Mouse (Mus musculus): ENCODE data around the gene Ndst2. TPM values are rescaled to one million over a fixed set of nuclear protein-coding genes. Genes with fewer than 3 reads are reported as not detected.

The Ndst2 gene
- polyA plus RNA-seq, 1 experiment from 2014 or later, result 28.3 TPM

GRCm38 (mm10) chr14:20691772-20692171 is 42.6 kb downstream of the Ndst2 start:
- no peak for DNase-seq (ENCODE audit: low spot score)
- Histone ChIP-seq H3K4me1 (replicated peaks) (peaks cover 21% of the 10 kb centered on the region), H3K9me3 (no peaks in the 10 kb centered on the region), H3K27me3 (ENCODE audit: insufficient read depth, poor library complexity, severe bottlenecking) (no peaks in the 10 kb centered on the region), H3K27ac (no peak overlapping the region), H3K36me3 (peaks cover 78% of the 10 kb centered on the region), H3K4me3 (no peak overlapping the region)
- 92% methylated on average over 6 of the region's 6 CpGs for WGBS

GRCm38 (mm10) chr14:20689009-20689408 is 45.4 kb downstream of the Ndst2 start:
- H3K36me3 ChIP-seq, result peaks cover 100% of the 10 kb centered on the region
- H3K27me3 ChIP-seq (ENCODE audit: insufficient read depth, poor library complexity, severe bottlenecking), result no peaks in the 10 kb centered on the region
- no peaks in the 10 kb centered on the region for H3K4me1 ChIP-seq (replicated peaks)
- H3K9me3 ChIP-seq, result no peaks in the 10 kb centered on the region
- H3K4me3 ChIP-seq, result no peak overlapping the region
- no peak for DNase-seq (ENCODE audit: low spot score)
- 90% methylated on average over 2 of the region's 2 CpGs for WGBS
- H3K27ac ChIP-seq, result no peak overlapping the region

GRCm38 (mm10) chr14:20686576-20686975 is 47.8 kb downstream of the Ndst2 start:
- Histone ChIP-seq H3K27me3 (ENCODE audit: insufficient read depth, poor library complexity, severe bottlenecking) (no peaks in the 10 kb centered on the region), H3K36me3 (peaks cover 100% of the 10 kb centered on the region), H3K9me3 (no peaks in the 10 kb centered on the region), H3K27ac (no peak overlapping the region), H3K4me3 (no peak overlapping the region), H3K4me1 (replicated peaks) (no peaks in the 10 kb centered on the region)
- DNase-seq (ENCODE audit: low spot score), result no peak
- 93% methylated on average over 3 of the region's 3 CpGs for WGBS

- H3K36me3 ChIP-seq, result peaks cover 100% of the 10 kb centered on the region
- DNase-seq (ENCODE audit: low spot score), result no peak
- no peaks in the 10 kb centered on the region for H3K9me3 ChIP-seq
- H3K27me3 ChIP-seq (ENCODE audit: insufficient read depth, poor library complexity, severe bottlenecking), result no peaks in the 10 kb centered on the region
- H3K4me1 ChIP-seq (replicated peaks), result no peaks in the 10 kb centered on the region
- no peak overlapping the region for H3K4me3 ChIP-seq
- H3K27ac ChIP-seq, result no peak overlapping the region
- 92% methylated on average over 3 of the region's 3 CpGs for WGBS
Measured at GRCm38 (mm10) chr14:20682498-20682897, 51.9 kb downstream of the Ndst2 start.

- Histone ChIP-seq H3K36me3 (peaks cover 100% of the 10 kb centered on the region), H3K27me3 (ENCODE audit: insufficient read depth, poor library complexity, severe bottlenecking) (no peaks in the 10 kb centered on the region), H3K4me3 (no peak overlapping the region), H3K27ac (no peak overlapping the region), H3K9me3 (no peaks in the 10 kb centered on the region), H3K4me1 (replicated peaks) (no peaks in the 10 kb centered on the region)
- DNase-seq (ENCODE audit: low spot score), result no peak
- 93% methylated on average over 2 of the region's 2 CpGs for WGBS
Measured at GRCm38 (mm10) chr14:20681742-20682141, 52.6 kb downstream of the Ndst2 start.

- WGBS, result 93% methylated on average over 4 of the region's 4 CpGs
- H3K27me3 ChIP-seq (ENCODE audit: insufficient read depth, poor library complexity, severe bottlenecking), result no peaks in the 10 kb centered on the region
- peaks cover 76% of the 10 kb centered on the region for H3K36me3 ChIP-seq
- H3K9me3 ChIP-seq, result no peaks in the 10 kb centered on the region
- DNase-seq (ENCODE audit: low spot score), result no peak
- peaks cover 19% of the 10 kb centered on the region for H3K4me1 ChIP-seq (replicated peaks)
- H3K4me3 ChIP-seq, result no peak overlapping the region
- H3K27ac ChIP-seq, result no peak overlapping the region
Measured at GRCm38 (mm10) chr14:20677906-20678305, 56.5 kb downstream of the Ndst2 start.

- WGBS, result under 1% methylated on average over 43 of the region's 43 CpGs
- Histone ChIP-seq H3K4me1 (replicated peaks) (peaks cover 19% of the 10 kb centered on the region), H3K36me3 (peaks cover 39% of the 10 kb centered on the region), H3K27ac (peak within 1 kb of the TSS; percentile 86), H3K9me3 (no peaks in the 10 kb centered on the region), H3K4me3 (peak within 1 kb of the TSS; percentile 67), H3K27me3 (ENCODE audit: insufficient read depth, poor library complexity, severe bottlenecking) (no peaks in the 10 kb centered on the region; the same call in 1 of the 2 replicates)
- DNase-seq (ENCODE audit: low spot score), result peak; percentile 99
Measured at GRCm38 (mm10) chr14:20674064-20674833, 60.1 kb downstream of the Ndst2 start, which contains the start of gene Sec24c. TSS of gene Sec24c (plus strand) at chr14:20674308.

- Histone ChIP-seq H3K27me3 (ENCODE audit: insufficient read depth, poor library complexity, severe bottlenecking) (no peaks in the 10 kb centered on the region; the same call in 1 of the 2 replicates), H3K9me3 (no peaks in the 10 kb centered on the region), H3K4me1 (replicated peaks) (peaks cover 19% of the 10 kb centered on the region), H3K4me3 (peak overlapping the region; percentile 67), H3K27ac (peak overlapping the region; percentile 86), H3K36me3 (peaks cover 34% of the 10 kb centered on the region)
- peak; percentile 43 for DNase-seq (ENCODE audit: low spot score)
- WGBS, result 11% methylated on average over 13 of the region's 13 CpGs
Measured at GRCm38 (mm10) chr14:20673735-20674063, 60.7 kb downstream of the Ndst2 start.

Other genes starting within 250 kb of the Ndst2 start
- gene Mss51, start 237.7 kb downstream of the Ndst2 start, polyA plus RNA-seq (2016; fragmentation: Nextera tagmentation; extraction: Ambion mirVana), result 0.80 and 0.88 TPM in 2 replicates
- gene Ppp3cb, start 188.0 kb downstream of the Ndst2 start, polyA plus RNA-seq (2016; fragmentation: Nextera tagmentation; extraction: Ambion mirVana), result 39.7 and 44.8 TPM in 2 replicates
- gene Usp54, start 93.5 kb downstream of the Ndst2 start, polyA plus RNA-seq (2016; fragmentation: Nextera tagmentation; extraction: Ambion mirVana), result 12.7 and 14.0 TPM in 2 replicates
- 0.27 and 0.51 TPM in 2 replicates for gene Myoz1, start 78.0 kb downstream of the Ndst2 start, polyA plus RNA-seq (2016; fragmentation: Nextera tagmentation; extraction: Ambion mirVana)
- 0.21 and 0.46 TPM in 2 replicates for gene Synpo2l, start 66.2 kb downstream of the Ndst2 start, polyA plus RNA-seq (2016; fragmentation: Nextera tagmentation; extraction: Ambion mirVana)
- gene Sec24c, start 60.3 kb downstream of the Ndst2 start, polyA plus RNA-seq (2016; fragmentation: Nextera tagmentation; extraction: Ambion mirVana), result 111 and 112 TPM in 2 replicates
- gene Fut11, start 39.6 kb downstream of the Ndst2 start, polyA plus RNA-seq (2016; fragmentation: Nextera tagmentation; extraction: Ambion mirVana), result 20.1 and 20.7 TPM in 2 replicates
- gene Chchd1, start 31.6 kb downstream of the Ndst2 start, polyA plus RNA-seq (2016; fragmentation: Nextera tagmentation; extraction: Ambion mirVana), result 250 and 263 TPM in 2 replicates
- 32.5 and 40.3 TPM in 2 replicates for gene Zswim8, start 27.0 kb downstream of the Ndst2 start, polyA plus RNA-seq (2016; fragmentation: Nextera tagmentation; extraction: Ambion mirVana)
- 38.2 and 48.8 TPM in 2 replicates for gene Camk2g, start 59.5 kb upstream of the Ndst2 start, polyA plus RNA-seq (2016; fragmentation: Nextera tagmentation; extraction: Ambion mirVana)
- gene Plau, start 102.1 kb upstream of the Ndst2 start, polyA plus RNA-seq (2016; fragmentation: Nextera tagmentation; extraction: Ambion mirVana), result 0.47 and 0.52 TPM in 2 replicates
- 31.8 and 32.9 TPM in 2 replicates for gene Vcl, start 194.8 kb upstream of the Ndst2 start, polyA plus RNA-seq (2016; fragmentation: Nextera tagmentation; extraction: Ambion mirVana)